Mouse (Mus musculus) bone marrow, adult 2 months (tissue): ENCODE results near the gene Slc38a10. TPM values are rescaled to one million over a fixed set of nuclear protein-coding genes. Genes with fewer than 3 reads are reported as not detected.

Experiments used
- H3K27ac ChIP-seq: fragments of 200-500 bp; 2 replicates; pipeline ENCODE4 v1.5.1; 2012; ENCODE audit warnings: low read depth, mild to moderate bottlenecking, control low read depth, inconsistent platforms, low read length; ENCODE audit not compliant: control insufficient read depth, poor library complexity, insufficient read depth
- H3K4me1 ChIP-seq: fragments of 200-500 bp; 2 replicates; pipeline ENCODE4 v1.6.1; 2011; ENCODE audit warnings: low read length; ENCODE audit not compliant: control insufficient read depth, insufficient read depth
- H3K4me3 ChIP-seq: fragments of 200-500 bp; replicated peaks from 2 replicates; pipeline ENCODE3; 2011; ENCODE audit warnings: mild to moderate bottlenecking, low read depth, low read length, control low read depth; ENCODE audit not compliant: control insufficient read depth
- CTCF ChIP-seq: fragments of 200-500 bp; IDR thresholded peaks from 2 replicates; pipeline ENCODE4 v1.5.1; 2011; ENCODE audit warnings: low read length, control low read depth; ENCODE audit not compliant: control insufficient read depth, insufficient read depth
- POLR2A ChIP-seq: fragments of 200-500 bp; IDR thresholded peaks from 2 replicates; pipeline ENCODE4 v1.6.1; 2011; ENCODE audit warnings: low read depth, mild to moderate bottlenecking, control low read depth, low read length, borderline replicate concordance; ENCODE audit not compliant: control insufficient read depth
- WGBS: fragments of 180-500 bp; shearing (Covaris S2); methylation state at CpG from one replicate; pipeline ENCODE4 v1.1.7; 2018; 5-methylcytosine and 5-hydroxymethylcytosine counted together
- polyA plus RNA-seq: library from polyadenylated mRNA; stranded (reverse); fragments of >200 nt; gene quantifications from 2 replicates; pipeline ENCODE4 v1.2.4, GENCODE M21; 2011; ENCODE audit warnings: low replicate concordance; ENCODE audit not compliant: missing spikeins, insufficient read depth, insufficient read length

Gene Slc38a10
- polyA plus RNA-seq, 1 experiment = 37.7 TPM

GRCm38 (mm10) chr11:120070286-120070930, 80.7 kb downstream of the Slc38a10 start:
- H3K4me1 ChIP-seq = no peaks in the 10 kb centered on the region
- no peak overlapping the region for H3K27ac ChIP-seq
- TF ChIP-seq CTCF = no peak
- no peak for TF ChIP-seq POLR2A
- H3K4me3 ChIP-seq = no peak overlapping the region
- 90% methylated on average over 27 of the region's 27 CpGs for WGBS

GRCm38 (mm10) chr11:120069261-120069660, 81.9 kb downstream of the Slc38a10 start:
- Histone ChIP-seq H3K4me1 (peaks cover 6% of the 10 kb centered on the region), H3K4me3 (no peak overlapping the region), H3K27ac (no peak overlapping the region)
- no peak for TF ChIP-seq POLR2A
- TF ChIP-seq CTCF = no peak
- WGBS = 80% methylated on average over 11 of the region's 11 CpGs

- 87% methylated on average over 17 of the region's 17 CpGs for WGBS
- no peak overlapping the region for H3K27ac ChIP-seq
- TF ChIP-seq POLR2A (no peak), CTCF (no peak)
- H3K4me1 ChIP-seq = peaks cover 9% of the 10 kb centered on the region
- no peak overlapping the region for H3K4me3 ChIP-seq
These were observed 83.3 kb downstream of the Slc38a10 start for GRCm38 (mm10) chr11:120067834-120068233.

- H3K4me1 ChIP-seq = peaks cover 9% of the 10 kb centered on the region
- 21% methylated on average over 10 of the region's 10 CpGs for WGBS
- peak overlapping the region; percentile 38 for H3K4me3 ChIP-seq
- peak overlapping the region; percentile 93; the same call in 1 of the 2 replicates for H3K27ac ChIP-seq
- TF ChIP-seq CTCF = peak; percentile 70
- TF ChIP-seq POLR2A = 0 out of 2 replicates have a peak, but pooled peaks have one; percentile 29
These were observed 85.9 kb downstream of the Slc38a10 start for GRCm38 (mm10) chr11:120065291-120065690.

GRCm38 (mm10) chr11:120064668-120065040, 86.5 kb downstream of the Slc38a10 start:
- peaks cover 9% of the 10 kb centered on the region for H3K4me1 ChIP-seq
- peak overlapping the region; percentile 93 for H3K27ac ChIP-seq
- TF ChIP-seq POLR2A = no peak; the same call in 1 of the 2 replicates
- TF ChIP-seq CTCF = no peak
- WGBS = 85% methylated on average over 11 of the region's 11 CpGs
- H3K4me3 ChIP-seq = no peak overlapping the region

GRCm38 (mm10) chr11:120064006-120064667, 87.0 kb downstream of the Slc38a10 start:
- H3K4me1 ChIP-seq = peaks cover 9% of the 10 kb centered on the region
- peak overlapping the region; percentile 93 for H3K27ac ChIP-seq
- 45% methylated on average over 13 of the region's 13 CpGs for WGBS
- TF ChIP-seq POLR2A (no peak; the same call in 1 of the 2 replicates), CTCF (no peak)
- no peak overlapping the region for H3K4me3 ChIP-seq

GRCm38 (mm10) chr11:120063326-120063725, 87.8 kb downstream of the Slc38a10 start:
- WGBS = 56% methylated on average over 5 of the region's 5 CpGs
- Histone ChIP-seq H3K27ac (peak overlapping the region; percentile 67), H3K4me1 (peaks cover 9% of the 10 kb centered on the region), H3K4me3 (no peak overlapping the region)
- no peak for TF ChIP-seq POLR2A
- TF ChIP-seq CTCF = no peak

GRCm38 (mm10) chr11:120060634-120061033, 90.5 kb downstream of the Slc38a10 start:
- H3K4me1 ChIP-seq = peaks cover 9% of the 10 kb centered on the region
- H3K27ac ChIP-seq = no peak overlapping the region
- 72% methylated on average over 8 of the region's 8 CpGs for WGBS
- no peak for TF ChIP-seq CTCF
- TF ChIP-seq POLR2A = no peak
- no peak overlapping the region for H3K4me3 ChIP-seq
